Mouse (Mus musculus): ENCODE measurements around the gene Ophn1. TPM values are rescaled to one million over a fixed set of nuclear protein-coding genes. Genes with fewer than 3 reads are reported as not detected.

Ophn1 gene
- polyA plus RNA-seq, 1 experiment from 2014 or later, result 6.7 TPM

- Histone ChIP-seq H3K27me3 (ENCODE audit: control insufficient read depth, insufficient read depth, low read length) (no peaks in the 10 kb centered on the region), H3K27ac (replicated peaks) (no peak overlapping the region), H3K4me3 (ENCODE audit: low read depth, low read length) (no peak overlapping the region), H3K36me3 (ENCODE audit: control insufficient read depth, insufficient read depth, low read length) (no peaks in the 10 kb centered on the region), H3K9ac (ENCODE audit: low read length) (no peak overlapping the region), H3K9me3 (ENCODE audit: control insufficient read depth, low read length) (no peaks in the 10 kb centered on the region), H3K4me2 (replicated peaks; ENCODE audit: low read depth) (no peak overlapping the region), H3K4me1 (replicated peaks; ENCODE audit: control insufficient read depth, insufficient read depth) (no peaks in the 10 kb centered on the region)
- WGBS, result 84% methylated on average over 6 of the region's 6 CpGs
- DNase-seq (ENCODE audit: low spot score) (no peak), ATAC-seq (ENCODE audit: low FRiP score, low TSS enrichment) (no peak)
- TF ChIP-seq CTCF (IDR thresholded peaks at IDR 0.05; ENCODE audit: low read depth), result no peak
- no peak for TF ChIP-seq EP300 (optimal IDR thresholded peaks at IDR 0.05)
These were observed 10.5 kb downstream of the Ophn1 start for GRCm38 (mm10) chrX:98880314-98880713.

- DNase-seq (ENCODE audit: low spot score), result no peak
- ATAC-seq (ENCODE audit: low FRiP score, low TSS enrichment), result no peak
- Histone ChIP-seq H3K4me3 (ENCODE audit: low read depth, low read length) (no peak overlapping the region), H3K27ac (replicated peaks) (no peak overlapping the region), H3K4me2 (replicated peaks; ENCODE audit: low read depth) (no peak overlapping the region), H3K36me3 (ENCODE audit: control insufficient read depth, insufficient read depth, low read length) (no peaks in the 10 kb centered on the region), H3K9me3 (ENCODE audit: control insufficient read depth, low read length) (no peaks in the 10 kb centered on the region), H3K9ac (ENCODE audit: low read length) (no peak overlapping the region), H3K4me1 (replicated peaks; ENCODE audit: control insufficient read depth, insufficient read depth) (no peaks in the 10 kb centered on the region), H3K27me3 (ENCODE audit: control insufficient read depth, insufficient read depth, low read length) (no peaks in the 10 kb centered on the region)
- 63% methylated on average over 6 of the region's 6 CpGs for WGBS
- TF ChIP-seq CTCF (IDR thresholded peaks at IDR 0.05; ENCODE audit: low read depth) (no peak), EP300 (optimal IDR thresholded peaks at IDR 0.05) (no peak)
These were observed 15.7 kb downstream of the Ophn1 start for GRCm38 (mm10) chrX:98875144-98875543.

GRCm38 (mm10) chrX:98874086-98874485, 16.7 kb downstream of the Ophn1 start:
- WGBS, result 78% methylated on average over 5 of the region's 5 CpGs
- no peak for TF ChIP-seq CTCF (IDR thresholded peaks at IDR 0.05; ENCODE audit: low read depth)
- TF ChIP-seq EP300 (optimal IDR thresholded peaks at IDR 0.05), result no peak
- no peaks in the 10 kb centered on the region for H3K9me3 ChIP-seq (ENCODE audit: control insufficient read depth, low read length)

GRCm38 (mm10) chrX:98872064-98872463, 18.8 kb downstream of the Ophn1 start:
- Histone ChIP-seq H3K9me3 (ENCODE audit: control insufficient read depth, low read length) (no peaks in the 10 kb centered on the region), H3K27me3 (ENCODE audit: control insufficient read depth, insufficient read depth, low read length) (no peaks in the 10 kb centered on the region), H3K4me1 (replicated peaks; ENCODE audit: control insufficient read depth, insufficient read depth) (no peaks in the 10 kb centered on the region), H3K9ac (ENCODE audit: low read length) (no peak overlapping the region), H3K4me2 (replicated peaks; ENCODE audit: low read depth) (no peak overlapping the region), H3K36me3 (ENCODE audit: control insufficient read depth, insufficient read depth, low read length) (no peaks in the 10 kb centered on the region), H3K4me3 (ENCODE audit: low read depth, low read length) (no peak overlapping the region), H3K27ac (replicated peaks) (no peak overlapping the region)
- WGBS, result 53% methylated on average over 1 of the region's 1 CpGs
- TF ChIP-seq EP300 (optimal IDR thresholded peaks at IDR 0.05) (no peak), CTCF (IDR thresholded peaks at IDR 0.05; ENCODE audit: low read depth) (no peak)
- ATAC-seq (ENCODE audit: low FRiP score, low TSS enrichment), result no peak
- DNase-seq (ENCODE audit: low spot score), result no peak

More at GRCm38 (mm10) chrX:98874086-98874485, 16.7 kb downstream of the Ophn1 start:
- no peak overlapping the region for H3K4me3 ChIP-seq (ENCODE audit: low read depth, low read length)
- no peak overlapping the region for H3K27ac ChIP-seq (replicated peaks)
- H3K4me2 ChIP-seq (replicated peaks; ENCODE audit: low read depth), result no peak overlapping the region
- no peaks in the 10 kb centered on the region for H3K36me3 ChIP-seq (ENCODE audit: control insufficient read depth, insufficient read depth, low read length)
- ATAC-seq (ENCODE audit: low FRiP score, low TSS enrichment), result no peak
- H3K9ac ChIP-seq (ENCODE audit: low read length), result no peak overlapping the region
- no peak for DNase-seq (ENCODE audit: low spot score)
- H3K4me1 ChIP-seq (replicated peaks; ENCODE audit: control insufficient read depth, insufficient read depth), result no peaks in the 10 kb centered on the region
- H3K27me3 ChIP-seq (ENCODE audit: control insufficient read depth, insufficient read depth, low read length), result no peaks in the 10 kb centered on the region

GRCm38 (mm10) chrX:98870541-98870940, 20.3 kb downstream of the Ophn1 start:
- no peak for DNase-seq (ENCODE audit: low spot score)
- H3K27ac ChIP-seq (replicated peaks), result no peak overlapping the region
- no peak overlapping the region for H3K4me2 ChIP-seq (replicated peaks; ENCODE audit: low read depth)
- H3K36me3 ChIP-seq (ENCODE audit: control insufficient read depth, insufficient read depth, low read length), result no peaks in the 10 kb centered on the region
- no peaks in the 10 kb centered on the region for H3K9me3 ChIP-seq (ENCODE audit: control insufficient read depth, low read length)
- no peak overlapping the region for H3K4me3 ChIP-seq (ENCODE audit: low read depth, low read length)
- no peaks in the 10 kb centered on the region for H3K27me3 ChIP-seq (ENCODE audit: control insufficient read depth, insufficient read depth, low read length)
- ATAC-seq (ENCODE audit: low FRiP score, low TSS enrichment), result no peak
- WGBS, result 69% methylated on average over 1 of the region's 1 CpGs
- H3K9ac ChIP-seq (ENCODE audit: low read length), result no peak overlapping the region
- no peaks in the 10 kb centered on the region for H3K4me1 ChIP-seq (replicated peaks; ENCODE audit: control insufficient read depth, insufficient read depth)
- TF ChIP-seq CTCF (IDR thresholded peaks at IDR 0.05; ENCODE audit: low read depth), result no peak
- no peak for TF ChIP-seq EP300 (optimal IDR thresholded peaks at IDR 0.05)

GRCm38 (mm10) chrX:98869735-98870134, 21.1 kb downstream of the Ophn1 start:
- 71% methylated on average over 2 of the region's 2 CpGs for WGBS
- TF ChIP-seq CTCF (IDR thresholded peaks at IDR 0.05; ENCODE audit: low read depth) (no peak), EP300 (optimal IDR thresholded peaks at IDR 0.05) (no peak)
- DNase-seq (ENCODE audit: low spot score) (no peak), ATAC-seq (ENCODE audit: low FRiP score, low TSS enrichment) (no peak)
- no peaks in the 10 kb centered on the region for H3K27me3 ChIP-seq (ENCODE audit: control insufficient read depth, insufficient read depth, low read length)
- H3K9ac ChIP-seq (ENCODE audit: low read length), result no peak overlapping the region
- no peaks in the 10 kb centered on the region for H3K9me3 ChIP-seq (ENCODE audit: control insufficient read depth, low read length)
- no peak overlapping the region for H3K4me2 ChIP-seq (replicated peaks; ENCODE audit: low read depth)
- no peaks in the 10 kb centered on the region for H3K36me3 ChIP-seq (ENCODE audit: control insufficient read depth, insufficient read depth, low read length)
- H3K4me3 ChIP-seq (ENCODE audit: low read depth, low read length), result no peak overlapping the region
- H3K4me1 ChIP-seq (replicated peaks; ENCODE audit: control insufficient read depth, insufficient read depth), result no peaks in the 10 kb centered on the region
- no peak overlapping the region for H3K27ac ChIP-seq (replicated peaks)
